Mouse (Mus musculus): Measurements from ENCODE around the gene Agfg1.

DNA sequence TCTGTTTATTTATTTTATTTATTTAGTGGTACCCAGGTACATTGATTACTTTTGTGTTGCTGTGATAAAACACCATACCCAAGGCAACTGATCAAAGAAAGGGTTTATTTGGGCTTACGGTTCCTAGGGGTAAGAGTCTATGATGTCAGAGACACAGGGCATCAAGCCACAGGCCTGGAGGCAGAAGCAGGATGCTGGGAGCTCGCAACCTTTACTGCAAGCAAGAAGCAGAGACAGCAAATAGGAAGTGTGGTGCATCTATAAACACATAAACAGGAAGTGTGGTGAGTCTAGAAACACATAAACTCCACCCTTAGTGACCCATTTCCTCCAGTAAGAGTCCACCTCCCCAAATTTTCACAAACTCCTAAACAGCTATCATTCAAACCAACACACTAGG is 5.8 kb upstream of the Agfg1 start:
- TF ChIP-seq CTCF (IDR thresholded peaks at IDR 0.05; ENCODE audit: low read depth), result no peak
- no peak for TF ChIP-seq EP300 (IDR thresholded peaks at IDR 0.05; ENCODE audit: low read depth)
